ENCODE assay signal across 31 mouse cellular contexts in the genomic region with DNA sequence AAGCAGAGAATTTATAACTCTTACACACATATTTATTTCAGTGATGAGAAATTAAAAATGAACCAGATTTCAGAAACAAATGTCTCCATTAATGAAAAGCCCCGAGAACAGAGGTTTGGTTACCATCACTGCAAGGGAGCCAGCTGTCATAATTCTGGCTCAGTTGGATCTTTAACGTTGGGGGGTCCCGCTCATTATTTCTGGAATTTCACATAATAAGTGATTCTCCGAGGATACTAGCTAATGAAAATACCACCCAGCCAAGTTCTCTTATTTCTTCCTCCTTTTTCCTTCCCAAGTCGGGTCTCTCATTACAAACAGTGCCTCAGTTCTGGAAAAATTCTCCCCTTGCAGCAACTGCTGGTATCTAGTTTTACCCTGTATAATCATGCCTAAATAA.
DNase-seq lines count a peak whose midpoint lies in the region; ATAC-seq and TF ChIP-seq lines count a peak whose summit lies in the region.
"Had no signal": no experiment of that assay in that cellular context is flagged by ENCODE, and none has a peak within 500 bp of the region (broad histone marks: within the 10 kb centered on the region; RNA-seq: fewer than 3 reads in every experiment).

No protein-coding gene starts in this region.

- no peak overlapping the region for H3K4me3 ChIP-seq in limb, embryonic 13.5 days
- no peak overlapping the region for H3K4me3 ChIP-seq in limb, embryonic 10.5 days
- no peak overlapping the region for H3K4me3 ChIP-seq in limb, embryonic 14.5 days (replicated peaks; ENCODE audit: low read length)
- H3K4me3 ChIP-seq in layer of hippocampus, adult 2 months: no peak overlapping the region
- H3K4me3 ChIP-seq: embryonic facial prominence, embryonic 12.5 days; forebrain, embryonic 10.5 days; forebrain, embryonic 13.5 days; heart, adult 2 months; heart, embryonic 10.5 days; heart, embryonic 13.5 days had no signal

- H3K9me3 ChIP-seq in limb, embryonic 13.5 days: no peaks in the 10 kb centered on the region
- no peaks in the 10 kb centered on the region for H3K9me3 ChIP-seq in limb, embryonic 10.5 days (replicated peaks)
- H3K9me3 ChIP-seq in limb, embryonic 14.5 days (ENCODE audit: control insufficient read depth, low read length): no peaks in the 10 kb centered on the region
- H3K9me3 ChIP-seq: embryonic facial prominence, embryonic 12.5 days; forebrain, embryonic 10.5 days; forebrain, embryonic 13.5 days; G1E; heart, embryonic 10.5 days; heart, embryonic 13.5 days had no signal

- no peak for TF ChIP-seq CTCF in layer of hippocampus, adult 2 months (conservative IDR thresholded peaks at IDR 0.05)

- no peak for TF ChIP-seq POLR2A in limb, embryonic 14.5 days (IDR thresholded peaks at IDR 0.05; ENCODE audit: borderline replicate concordance, extremely low read depth, insufficient read depth, insufficient read length)

- H3K9ac ChIP-seq in limb, embryonic 13.5 days: no peak overlapping the region
- no peak overlapping the region for H3K9ac ChIP-seq in limb, embryonic 14.5 days (ENCODE audit: low read depth, low read length, severe bottlenecking)
- H3K9ac ChIP-seq: embryonic facial prominence, embryonic 12.5 days; forebrain, embryonic 13.5 days; heart, embryonic 13.5 days; hindbrain, embryonic 14.5 days had no signal

- H3K27me3 ChIP-seq in limb, embryonic 13.5 days: no peaks in the 10 kb centered on the region
- H3K27me3 ChIP-seq in limb, embryonic 10.5 days (ENCODE audit: low read depth, poor library complexity, severe bottlenecking): no peaks in the 10 kb centered on the region
- H3K27me3 ChIP-seq in limb, embryonic 14.5 days (ENCODE audit: control insufficient read depth, insufficient read depth, low read length): no peaks in the 10 kb centered on the region
- H3K27me3 ChIP-seq: CH12.LX; embryonic facial prominence, embryonic 12.5 days; forebrain, embryonic 13.5 days; heart, embryonic 13.5 days; Patski had no signal

- peak; percentile 12 for DNase-seq in embryo, embryonic 10.5 days (ENCODE audit: low spot score)
- no peak for DNase-seq in embryo, embryonic 10 days (ENCODE audit: low spot score)
- DNase-seq in limb, embryonic 10.5 days (ENCODE audit: low spot score): no peak
- peak; percentile 68 for DNase-seq in limb, embryonic 14.5 days (ENCODE audit: low spot score)
- no peak for DNase-seq in layer of hippocampus, adult 2 months (ENCODE audit: low spot score in 2 of 2)
- no peak for DNase-seq in spleen, postnatal 10 days (ENCODE audit: low spot score in 2 of 2)
- DNase-seq: adrenal gland, adult 2 months; adrenal gland, postnatal 14 days; B cell, adult 2 months; cerebellum, adult 11-12 months; cerebellum, adult 8-10 months; cerebellum, postnatal 14 days; gastrocnemius, postnatal 10 days; gastrocnemius, postnatal 36 days; heart, adult 2 months; heart, postnatal 14 days; heart, postnatal 4 days had no signal

- 33% methylated on average over 5 of the region's 5 CpGs for WGBS in limb, embryonic 13.5 days
- 82% methylated on average over 5 of the region's 5 CpGs for WGBS in limb, embryonic 10.5 days
- WGBS in limb, embryonic 14.5 days: 31% methylated on average over 5 of the region's 5 CpGs

- H3K4me2 ChIP-seq in limb, embryonic 13.5 days (replicated peaks): no peak overlapping the region
- H3K4me2 ChIP-seq in limb, embryonic 14.5 days (replicated peaks; ENCODE audit: low read depth, low read length, severe bottlenecking): no peak overlapping the region
- H3K4me2 ChIP-seq: embryonic facial prominence, embryonic 12.5 days; forebrain, embryonic 13.5 days; heart, embryonic 13.5 days; hindbrain, embryonic 14.5 days had no signal

- ATAC-seq in limb, embryonic 13.5 days (ENCODE audit: low FRiP score, low read depth): no peak
- ATAC-seq in limb, embryonic 14.5 days (ENCODE audit: low FRiP score, low read depth): peak; percentile 50; the same call in 1 of the 2 replicates
- ATAC-seq: forebrain, embryonic 13.5 days; forebrain, embryonic 16.5 days; hindbrain, postnatal 0 days; inflammation-experienced regulatory T-cells, adult 6 months; intestine, embryonic 16.5 days; Patski had no signal

- H3K27ac ChIP-seq in limb, embryonic 13.5 days: peak overlapping the region; percentile 28; the same call in 1 of the 2 replicates
- no peak overlapping the region for H3K27ac ChIP-seq in limb, embryonic 10.5 days
- H3K27ac ChIP-seq in limb, embryonic 14.5 days (replicated peaks; ENCODE audit: low read depth, low read length): peak overlapping the region; percentile 53; the same call in 1 of the 2 replicates
- no peak overlapping the region for H3K27ac ChIP-seq in layer of hippocampus, adult 2 months
- H3K27ac ChIP-seq: forebrain, embryonic 10.5 days; forebrain, embryonic 13.5 days; heart, adult 2 months; heart, embryonic 10.5 days; heart, embryonic 13.5 days; hindbrain, embryonic 14.5 days; hindbrain, postnatal 0 days had no signal

- no peaks in the 10 kb centered on the region for H3K36me3 ChIP-seq in limb, embryonic 13.5 days
- no peaks in the 10 kb centered on the region for H3K36me3 ChIP-seq in limb, embryonic 10.5 days
- no peaks in the 10 kb centered on the region for H3K36me3 ChIP-seq in limb, embryonic 14.5 days (ENCODE audit: control insufficient read depth, insufficient read depth, low read length)
- H3K36me3 ChIP-seq: embryonic facial prominence, embryonic 12.5 days; forebrain, embryonic 10.5 days; G1E; heart, embryonic 10.5 days; heart, embryonic 13.5 days had no signal

- H3K4me1 ChIP-seq in limb, embryonic 13.5 days: no peaks in the 10 kb centered on the region
- no peaks in the 10 kb centered on the region for H3K4me1 ChIP-seq in limb, embryonic 10.5 days
- peaks cover 3% of the 10 kb centered on the region; the same call in 1 of the 2 replicates for H3K4me1 ChIP-seq in limb, embryonic 14.5 days (ENCODE audit: control insufficient read depth, insufficient read depth, low read length)
- H3K4me1 ChIP-seq: forebrain, embryonic 10.5 days; forebrain, embryonic 13.5 days; heart, embryonic 10.5 days had no signal

Comparison
In these comparisons a context has a peak if more than half of its experiments do, and no peak if none do; other contexts are left out.
1. DNase-seq: peak in embryo, embryonic 10.5 days (single experiment) and limb, embryonic 14.5 days (single experiment); none in embryo, embryonic 10 days (single experiment), limb, embryonic 10.5 days (single experiment), layer of hippocampus, adult 2 months (0 of 2) and spleen, postnatal 10 days (0 of 2).
2. H3K27ac ChIP-seq: peak in limb, embryonic 13.5 days (single experiment) and limb, embryonic 14.5 days (single experiment); none in limb, embryonic 10.5 days (single experiment) and layer of hippocampus, adult 2 months (single experiment).